In the genomic region with DNA sequence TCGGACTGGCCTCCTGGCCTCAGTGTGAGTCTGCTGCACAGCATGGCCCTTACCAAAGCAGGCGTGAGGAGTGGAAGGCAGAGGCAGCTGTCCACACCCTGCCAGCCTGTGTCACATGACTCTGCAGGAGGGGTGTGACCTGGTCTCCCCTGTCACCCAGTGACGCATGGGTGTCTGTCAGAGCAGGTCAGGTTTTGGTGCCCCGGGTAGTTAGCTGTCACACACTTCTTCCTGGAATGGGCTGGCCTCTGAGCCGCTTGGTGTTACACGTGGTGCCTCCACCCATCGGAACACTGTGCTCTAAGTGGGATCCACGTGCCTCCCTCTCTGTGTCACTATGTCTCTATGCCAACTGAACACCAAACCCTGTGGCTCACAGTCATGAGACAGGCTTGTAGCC, we compare ENCODE assay signal across 9 mouse cellular contexts. TPM values are rescaled to one million over a fixed set of nuclear protein-coding genes. Genes with fewer than 3 reads are reported as not detected.
DNase-seq lines count a peak whose midpoint lies in the region; ATAC-seq and TF ChIP-seq lines count a peak whose summit lies in the region.
"Had no signal": no experiment of that assay in that cellular context is flagged by ENCODE, and none has a peak within 500 bp of the region (broad histone marks: within the 10 kb centered on the region; RNA-seq: fewer than 3 reads in every experiment).

No protein-coding gene starts in this region.

- no peaks in the 10 kb centered on the region for H3K27me3 ChIP-seq in kidney, adult 2 months (replicated peaks; ENCODE audit: control insufficient read depth, insufficient read depth, low read length)
- no peaks in the 10 kb centered on the region for H3K27me3 ChIP-seq in heart, embryonic 16.5 days (ENCODE audit: control insufficient read depth, insufficient read depth, low read length)
- H3K27me3 ChIP-seq: Patski had no signal

- peaks cover 35% of the 10 kb centered on the region for H3K4me1 ChIP-seq in kidney, adult 2 months (ENCODE audit: control insufficient read depth, insufficient read depth, low read length)
- H3K4me1 ChIP-seq in heart, embryonic 16.5 days (ENCODE audit: control insufficient read depth, insufficient read depth, low read length), result peaks cover 40% of the 10 kb centered on the region

- H3K4me3 ChIP-seq in kidney, adult 2 months (ENCODE audit: insufficient read depth, low read depth, low read length), result no peak overlapping the region
- H3K4me3 ChIP-seq in heart, embryonic 16.5 days (ENCODE audit: low read length), result no peak overlapping the region

- no peak overlapping the region for H3K27ac ChIP-seq in kidney, adult 2 months (ENCODE audit: insufficient read depth, low read depth, low read length)
- H3K27ac ChIP-seq in heart, embryonic 16.5 days (ENCODE audit: low read length), result peak overlapping the region; percentile 28

- peak; percentile 84 for ATAC-seq in heart, embryonic 16.5 days (replicated peaks; ENCODE audit: extremely low read depth, insufficient read depth, low FRiP score)
- ATAC-seq in megakaryocyte progenitor cell, adult 5-6 weeks (replicated peaks; ENCODE audit: poor library complexity), result peak; percentile 75
- ATAC-seq: Patski had no signal

- H3K9ac ChIP-seq in heart, embryonic 16.5 days (ENCODE audit: low read length), result no peak overlapping the region

- H3K4me2 ChIP-seq in heart, embryonic 16.5 days (ENCODE audit: low read depth, low read length), result no peak overlapping the region

- H3K36me3 ChIP-seq in kidney, adult 2 months (ENCODE audit: control insufficient read depth, insufficient read depth, low read length), result no peaks in the 10 kb centered on the region
- H3K36me3 ChIP-seq in heart, embryonic 16.5 days (ENCODE audit: control insufficient read depth, insufficient read depth), result no peaks in the 10 kb centered on the region

- H3K9me3 ChIP-seq in heart, embryonic 16.5 days (replicated peaks; ENCODE audit: control insufficient read depth, low read length), result 0 out of 2 replicates have a peak, but pooled peaks cover 3% of the 10 kb centered on the region

- 36% methylated on average over 8 of the region's 8 CpGs for WGBS in kidney, adult 2 months
- WGBS in heart, embryonic 16.5 days, result 49% methylated on average over 8 of the region's 8 CpGs

- peak; percentile 72 for DNase-seq in kidney, adult 2 months
- DNase-seq in kidney, postnatal 10 days, result no peak
- DNase-seq in adipocyte (ENCODE audit: low spot score), result peak; percentile 54
- DNase-seq in right cerebral cortex, postnatal 25 days, result no peak
- no peak for DNase-seq in testis, postnatal 10 days (ENCODE audit: low spot score)
- DNase-seq in embryo, embryonic 9.5 days (ENCODE audit: extremely low spot score), result no peak

- no peak for TF ChIP-seq POLR2A in kidney, adult 2 months (IDR thresholded peaks at IDR 0.05; ENCODE audit: low read depth, low read length)

- no peak for TF ChIP-seq CTCF in kidney, adult 2 months (conservative IDR thresholded peaks at IDR 0.05; ENCODE audit: insufficient read depth, insufficient read length, low read depth, low read length)

RNA-seq across cellular contexts. Expression of gene Galnt2, which starts 34.6 kb away (rescaled TPM):
- 17.0 and 22.5 TPM in 2 replicates for polyA plus RNA-seq in kidney, adult 2 months (2012; rRNA removed)
- 32.9 and 35.6 TPM in 2 replicates for polyA plus RNA-seq in heart, embryonic 16.5 days (2015; fragmentation: Nextera tagmentation; extraction: Ambion mirVana)
- total RNA-seq in megakaryocyte progenitor cell, adult 5-6 weeks (2015), result 50.8 and 51.2 TPM in 2 replicates
- 20.9 and 36.1 TPM in 2 replicates for total RNA-seq in megakaryocyte progenitor cell, adult 5-6 weeks (2017)

Comparison
In these comparisons a context has a peak if more than half of its experiments do, and no peak if none do; other contexts are left out.
1. DNase-seq: peak in kidney, adult 2 months (single experiment) and adipocyte (single experiment); none in kidney, postnatal 10 days (single experiment), right cerebral cortex, postnatal 25 days (single experiment), testis, postnatal 10 days (single experiment) and embryo, embryonic 9.5 days (single experiment).